Mouse (Mus musculus): ENCODE data around the gene Myh2. TPM values are rescaled to one million over a fixed set of nuclear protein-coding genes. Genes with fewer than 3 reads are reported as not detected.

Myh2 gene
- total and polyA plus RNA-seq, 3 experiments: 0.05 TPM; not detected in 2

DNA sequence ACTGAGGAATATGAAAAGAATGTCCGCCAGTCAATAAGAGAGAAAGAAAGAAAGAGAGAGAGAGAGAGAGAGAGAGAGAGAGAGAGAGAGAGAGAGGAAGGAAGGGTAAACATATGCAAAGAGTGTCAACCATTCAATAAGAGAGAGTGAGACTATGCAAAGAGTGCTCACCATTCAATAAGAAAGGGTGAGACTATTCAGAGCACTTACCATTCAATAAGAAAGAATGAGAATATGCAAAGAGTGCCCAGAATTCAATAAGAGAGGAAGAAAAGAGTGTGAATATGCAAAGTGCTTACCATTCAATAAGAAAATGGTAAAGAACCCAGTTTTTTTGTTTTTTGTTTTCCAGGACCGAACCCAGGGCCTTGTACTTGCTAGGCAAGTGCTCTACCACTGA is 20.6 kb upstream of the Myh2 start:
- ATAC-seq (ENCODE audit: extremely low read depth, insufficient number of reproducible peaks, low FRiP score, poor library complexity, severe bottlenecking) (no peak), DNase-seq (ENCODE audit: low spot score) (no peak)
- no peaks in the 10 kb centered on the region for H3K27me3 ChIP-seq (ENCODE audit: insufficient read depth, low read length)
- H3K36me3 ChIP-seq (replicated peaks): no peaks in the 10 kb centered on the region
- H3K9me3 ChIP-seq (replicated peaks): peaks cover 19% of the 10 kb centered on the region
- no peak for TF ChIP-seq GATA1 (IDR thresholded peaks at IDR 0.05; ENCODE audit: borderline replicate concordance, low read length)
- no peak for TF ChIP-seq GATA2 (IDR thresholded peaks at IDR 0.05; ENCODE audit: borderline replicate concordance, low read depth, low read length)
- no peak for TF ChIP-seq POLR2AphosphoS5 (IDR thresholded peaks at IDR 0.05; ENCODE audit: insufficient replicate concordance, low read depth, low read length)
- no peak for TF ChIP-seq TAL1 (conservative IDR thresholded peaks at IDR 0.05; ENCODE audit: low read depth, low read length)
- TF ChIP-seq CTCF (IDR thresholded peaks at IDR 0.05; ENCODE audit: low read depth, low read length): no peak
- no peak overlapping the region for H3K4me3 ChIP-seq (ENCODE audit: low read depth, low read length)
- no peaks in the 10 kb centered on the region for H3K4me1 ChIP-seq (ENCODE audit: insufficient read depth, low read depth, low read length)

- Histone ChIP-seq H3K27me3 (ENCODE audit: insufficient read depth, low read length) (no peaks in the 10 kb centered on the region), H3K4me3 (ENCODE audit: low read depth, low read length) (no peak overlapping the region), H3K36me3 (replicated peaks) (no peaks in the 10 kb centered on the region), H3K4me1 (ENCODE audit: insufficient read depth, low read depth, low read length) (no peaks in the 10 kb centered on the region), H3K9me3 (replicated peaks) (peaks cover 19% of the 10 kb centered on the region)
- DNase-seq (ENCODE audit: low spot score) (no peak), ATAC-seq (ENCODE audit: extremely low read depth, insufficient number of reproducible peaks, low FRiP score, poor library complexity, severe bottlenecking) (no peak)
- TF ChIP-seq POLR2AphosphoS5 (IDR thresholded peaks at IDR 0.05; ENCODE audit: insufficient replicate concordance, low read depth, low read length): no peak
- TF ChIP-seq TAL1 (conservative IDR thresholded peaks at IDR 0.05; ENCODE audit: low read depth, low read length): no peak
- no peak for TF ChIP-seq CTCF (IDR thresholded peaks at IDR 0.05; ENCODE audit: low read depth, low read length)
- TF ChIP-seq GATA1 (IDR thresholded peaks at IDR 0.05; ENCODE audit: borderline replicate concordance, low read length): no peak
- TF ChIP-seq GATA2 (IDR thresholded peaks at IDR 0.05; ENCODE audit: borderline replicate concordance, low read depth, low read length): no peak
Observed at GRCm38 (mm10) chr11:67151159-67151558, 19.7 kb upstream of the Myh2 start.

- Histone ChIP-seq H3K27me3 (ENCODE audit: insufficient read depth, low read length) (no peaks in the 10 kb centered on the region), H3K4me1 (ENCODE audit: insufficient read depth, low read depth, low read length) (no peaks in the 10 kb centered on the region), H3K4me3 (ENCODE audit: low read depth, low read length) (no peak overlapping the region), H3K36me3 (replicated peaks) (no peaks in the 10 kb centered on the region), H3K9me3 (replicated peaks) (peaks cover 19% of the 10 kb centered on the region)
- ATAC-seq (ENCODE audit: extremely low read depth, insufficient number of reproducible peaks, low FRiP score, poor library complexity, severe bottlenecking) (no peak), DNase-seq (ENCODE audit: low spot score) (no peak)
- no peak for TF ChIP-seq GATA1 (IDR thresholded peaks at IDR 0.05; ENCODE audit: borderline replicate concordance, low read length)
- TF ChIP-seq TAL1 (conservative IDR thresholded peaks at IDR 0.05; ENCODE audit: low read depth, low read length): no peak
- no peak for TF ChIP-seq GATA2 (IDR thresholded peaks at IDR 0.05; ENCODE audit: borderline replicate concordance, low read depth, low read length)
- TF ChIP-seq CTCF (IDR thresholded peaks at IDR 0.05; ENCODE audit: low read depth, low read length): no peak
- TF ChIP-seq POLR2AphosphoS5 (IDR thresholded peaks at IDR 0.05; ENCODE audit: insufficient replicate concordance, low read depth, low read length): no peak
Observed at GRCm38 (mm10) chr11:67151651-67152630, 18.9 kb upstream of the Myh2 start.

- TF ChIP-seq GATA1 (IDR thresholded peaks at IDR 0.05; ENCODE audit: borderline replicate concordance, low read length): no peak
- TF ChIP-seq GATA2 (IDR thresholded peaks at IDR 0.05; ENCODE audit: borderline replicate concordance, low read depth, low read length): no peak
- TF ChIP-seq TAL1 (conservative IDR thresholded peaks at IDR 0.05; ENCODE audit: low read depth, low read length): no peak
- TF ChIP-seq CTCF (IDR thresholded peaks at IDR 0.05; ENCODE audit: low read depth, low read length): no peak
- no peak for TF ChIP-seq POLR2AphosphoS5 (IDR thresholded peaks at IDR 0.05; ENCODE audit: insufficient replicate concordance, low read depth, low read length)
- Histone ChIP-seq H3K9me3 (replicated peaks) (peaks cover 12% of the 10 kb centered on the region), H3K36me3 (replicated peaks) (no peaks in the 10 kb centered on the region), H3K27me3 (ENCODE audit: insufficient read depth, low read length) (no peaks in the 10 kb centered on the region), H3K4me3 (ENCODE audit: low read depth, low read length) (no peak overlapping the region), H3K4me1 (ENCODE audit: insufficient read depth, low read depth, low read length) (no peaks in the 10 kb centered on the region)
- no peak for DNase-seq (ENCODE audit: low spot score)
- no peak for ATAC-seq (ENCODE audit: extremely low read depth, insufficient number of reproducible peaks, low FRiP score, poor library complexity, severe bottlenecking)
Observed at GRCm38 (mm10) chr11:67153123-67153522, 17.7 kb upstream of the Myh2 start.

GRCm38 (mm10) chr11:67153843-67154242 is 17.0 kb upstream of the Myh2 start:
- TF ChIP-seq GATA2 (IDR thresholded peaks at IDR 0.05; ENCODE audit: borderline replicate concordance, low read depth, low read length): no peak
- DNase-seq (ENCODE audit: low spot score): no peak
- Histone ChIP-seq H3K27me3 (ENCODE audit: insufficient read depth, low read length) (no peaks in the 10 kb centered on the region), H3K4me1 (ENCODE audit: insufficient read depth, low read depth, low read length) (no peaks in the 10 kb centered on the region), H3K36me3 (replicated peaks) (no peaks in the 10 kb centered on the region), H3K9me3 (replicated peaks) (peaks cover 10% of the 10 kb centered on the region), H3K4me3 (ENCODE audit: low read depth, low read length) (no peak overlapping the region)
- no peak for ATAC-seq (ENCODE audit: extremely low read depth, insufficient number of reproducible peaks, low FRiP score, poor library complexity, severe bottlenecking)

- Histone ChIP-seq H3K4me3 (ENCODE audit: low read depth, low read length) (no peak overlapping the region), H3K27me3 (ENCODE audit: insufficient read depth, low read length) (no peaks in the 10 kb centered on the region), H3K36me3 (replicated peaks) (no peaks in the 10 kb centered on the region), H3K9me3 (replicated peaks) (peaks cover 7% of the 10 kb centered on the region), H3K4me1 (ENCODE audit: insufficient read depth, low read depth, low read length) (no peaks in the 10 kb centered on the region)
- DNase-seq (ENCODE audit: low spot score): no peak
- TF ChIP-seq POLR2AphosphoS5 (IDR thresholded peaks at IDR 0.05; ENCODE audit: insufficient replicate concordance, low read depth, low read length) (no peak), GATA2 (IDR thresholded peaks at IDR 0.05; ENCODE audit: borderline replicate concordance, low read depth, low read length) (no peak), TAL1 (conservative IDR thresholded peaks at IDR 0.05; ENCODE audit: low read depth, low read length) (no peak), GATA1 (IDR thresholded peaks at IDR 0.05; ENCODE audit: borderline replicate concordance, low read length) (no peak), CTCF (IDR thresholded peaks at IDR 0.05; ENCODE audit: low read depth, low read length) (no peak)
- ATAC-seq (ENCODE audit: extremely low read depth, insufficient number of reproducible peaks, low FRiP score, poor library complexity, severe bottlenecking): no peak
Observed at GRCm38 (mm10) chr11:67155650-67156049, 15.2 kb upstream of the Myh2 start.
